Mouse (Mus musculus): Measurements from ENCODE around the gene Ago4.
"Not testable (repeated sequence)": the region's sequence is repeated elsewhere in the genome, so short reads cannot be mapped to it uniquely, and the experiment has no call there.

Ago4 gene

DNA sequence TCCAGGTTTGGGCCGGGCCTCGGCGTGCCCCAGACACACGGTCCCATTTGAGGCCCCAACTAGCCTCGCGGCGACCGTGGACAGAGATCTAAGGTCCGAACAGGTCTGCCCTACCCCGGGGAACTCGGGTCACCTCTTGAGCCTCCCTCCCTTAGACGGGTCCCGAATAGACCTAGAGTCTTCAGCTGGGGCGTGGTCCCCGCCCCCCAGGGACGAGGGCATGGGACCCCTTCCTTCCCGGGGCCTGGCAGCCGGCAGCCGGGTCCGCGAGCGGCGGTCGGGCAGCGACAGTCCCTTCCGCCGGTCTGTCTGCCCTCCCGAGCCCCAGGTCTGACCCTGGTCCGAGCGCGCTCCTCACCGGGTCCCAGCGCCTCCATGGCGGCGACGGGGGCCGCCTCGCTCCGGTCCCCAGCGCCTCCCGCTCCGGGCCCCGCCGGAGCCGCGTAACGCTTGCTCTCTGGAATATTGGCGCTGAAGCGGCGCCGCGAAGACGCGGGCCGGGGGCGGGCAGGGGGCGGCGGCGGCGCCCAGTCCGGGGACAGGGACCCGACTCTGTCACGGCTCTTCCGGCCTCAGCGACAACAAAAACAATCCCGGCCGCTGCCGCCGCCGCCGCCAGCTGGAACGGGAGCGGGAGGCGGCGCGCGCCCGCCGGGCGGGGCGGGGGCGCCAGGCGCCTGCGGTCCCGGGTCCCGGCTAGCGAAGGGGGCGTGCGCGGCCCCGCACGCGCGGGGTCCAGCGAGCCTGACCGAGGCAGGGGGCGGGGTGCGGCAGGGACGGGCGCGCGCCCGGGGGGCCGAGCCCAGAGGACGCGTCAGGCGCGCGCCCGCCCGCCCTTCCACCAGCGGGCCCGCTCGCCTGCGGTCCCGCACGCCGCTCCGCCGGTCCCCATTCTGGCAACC, at the start of gene Ago4:
Ago4 (minus strand) TSS at position 646 of the 902 bp plus-strand sequence.
- DNase-seq (ENCODE audit: low spot score in 2 of 2), result peak in 1 of 2 experiments; percentile 52

DNA sequence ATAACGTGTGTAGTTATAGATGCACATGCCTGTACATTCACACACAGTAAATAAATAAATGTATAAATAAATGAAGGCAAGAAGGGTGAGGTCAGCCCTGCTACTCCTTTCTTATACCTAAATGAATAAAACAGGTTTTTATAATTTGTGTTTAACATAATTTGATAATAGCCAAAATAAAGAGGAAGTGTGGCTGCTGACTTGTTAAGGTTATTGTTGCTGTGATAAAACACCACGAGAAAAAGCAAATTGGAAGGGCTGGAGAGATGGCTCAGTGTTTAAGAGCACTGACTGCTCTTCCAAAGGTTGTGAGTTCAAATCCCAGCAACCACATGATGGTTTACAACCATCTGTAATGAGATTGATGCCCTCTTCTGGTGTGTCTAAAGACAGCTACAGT, 45.8 kb upstream of the Ago4 start:
- no peak for DNase-seq (ENCODE audit: low spot score in 2 of 2)

DNA sequence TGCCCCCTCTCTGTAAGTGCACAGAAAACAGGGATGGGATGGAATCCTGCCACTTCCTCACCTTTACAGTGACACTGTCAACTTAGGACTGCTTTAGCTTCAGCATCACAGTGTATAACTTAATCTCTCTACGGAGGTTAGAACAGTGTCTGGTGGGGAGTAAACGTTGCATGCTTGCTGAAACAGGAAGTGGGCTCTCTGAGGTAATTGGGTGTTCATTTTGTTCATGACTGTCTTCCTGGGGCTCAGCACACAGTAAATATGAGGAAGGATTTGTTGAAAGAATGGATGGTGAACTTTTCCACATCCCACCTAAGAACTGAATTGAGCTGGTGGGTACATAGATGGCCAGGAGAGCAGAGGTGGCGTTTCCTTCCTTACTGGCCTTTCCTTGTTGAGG, 44.6 kb upstream of the Ago4 start:
- DNase-seq (ENCODE audit: low spot score in 2 of 2), result no peak

DNA sequence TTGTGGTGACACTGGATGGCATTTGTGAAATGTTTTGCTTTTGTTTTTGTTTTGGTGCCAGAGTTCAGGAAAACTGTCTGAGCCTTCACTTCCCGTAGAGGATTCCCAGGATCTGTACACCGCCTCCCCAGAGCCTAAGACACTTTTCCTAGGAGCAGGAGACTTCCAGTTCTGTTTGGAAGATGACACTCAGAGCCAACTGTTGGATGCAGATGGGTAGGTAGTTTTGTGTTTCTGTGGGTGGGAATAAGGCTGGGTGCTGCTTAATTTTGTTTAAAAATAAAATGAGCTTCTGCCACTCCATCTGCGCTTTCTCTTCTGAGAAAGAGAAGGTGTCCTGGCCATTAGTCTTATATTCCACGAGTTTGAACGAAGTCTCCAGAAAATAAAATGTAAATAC, 43.0 kb upstream of the Ago4 start:
- no peak for DNase-seq (ENCODE audit: low spot score in 2 of 2)

DNA sequence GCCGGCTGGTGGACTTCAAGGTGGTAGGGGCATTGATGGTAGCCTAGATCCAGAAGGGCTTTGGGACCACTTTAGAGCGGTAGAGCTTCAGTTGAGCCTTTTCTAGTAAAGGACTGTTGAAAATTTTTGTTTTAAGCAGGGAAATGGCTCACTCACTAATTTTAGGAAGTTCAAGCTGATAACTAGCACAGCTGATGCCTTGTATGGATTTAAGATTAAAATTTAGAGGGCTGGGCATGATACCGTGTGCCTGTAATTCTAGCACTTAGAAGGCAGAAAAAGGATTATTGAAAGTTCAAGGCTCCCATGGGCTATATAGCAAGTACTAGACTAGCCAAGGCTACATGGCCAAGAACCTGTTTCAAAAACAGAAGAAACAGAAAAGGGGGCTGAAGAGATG, 36.5 kb upstream of the Ago4 start:
- no peak for DNase-seq (ENCODE audit: low spot score in 2 of 2)

DNA sequence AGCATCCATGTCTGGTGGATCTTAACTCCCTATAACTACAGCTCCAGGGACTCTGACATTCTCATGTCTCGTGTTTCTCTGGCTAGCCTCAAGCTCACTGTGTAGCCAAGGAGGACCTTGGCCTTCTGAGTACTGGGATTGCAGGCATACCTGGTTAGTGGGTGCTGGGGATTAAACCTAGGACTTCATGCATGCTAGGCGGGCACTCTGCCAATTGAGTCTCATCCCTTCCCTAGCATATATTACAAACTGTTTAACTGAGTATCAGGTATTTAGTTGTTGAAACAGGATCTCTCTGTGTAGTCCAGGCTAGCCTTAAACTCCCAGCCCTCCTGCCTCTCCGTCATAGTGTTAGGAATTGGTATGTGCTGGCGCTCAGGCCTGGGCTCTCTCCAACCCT, 34.0 kb upstream of the Ago4 start:
- no peak for DNase-seq (ENCODE audit: low spot score in 2 of 2)

DNA sequence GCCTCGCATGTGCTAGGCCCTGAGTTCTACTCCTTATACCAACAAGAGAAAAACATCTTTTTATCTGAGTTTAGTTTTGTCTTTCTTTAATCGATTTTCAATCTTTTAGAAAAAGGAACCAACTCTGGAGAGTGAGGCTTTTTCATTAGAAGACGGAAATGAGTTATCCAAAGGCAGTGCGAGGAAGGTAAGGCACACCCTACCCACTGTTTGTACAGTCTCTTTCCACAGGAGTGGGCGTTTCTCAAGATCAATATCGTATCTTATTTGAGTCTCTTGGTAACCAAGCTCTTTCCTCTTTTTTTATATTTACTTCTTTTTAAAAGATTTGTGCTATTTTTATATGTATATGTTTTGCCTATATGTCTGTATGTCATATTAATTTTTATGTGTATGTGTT, 30.5 kb upstream of the Ago4 start:
- DNase-seq (ENCODE audit: low spot score in 2 of 2), result no peak

DNA sequence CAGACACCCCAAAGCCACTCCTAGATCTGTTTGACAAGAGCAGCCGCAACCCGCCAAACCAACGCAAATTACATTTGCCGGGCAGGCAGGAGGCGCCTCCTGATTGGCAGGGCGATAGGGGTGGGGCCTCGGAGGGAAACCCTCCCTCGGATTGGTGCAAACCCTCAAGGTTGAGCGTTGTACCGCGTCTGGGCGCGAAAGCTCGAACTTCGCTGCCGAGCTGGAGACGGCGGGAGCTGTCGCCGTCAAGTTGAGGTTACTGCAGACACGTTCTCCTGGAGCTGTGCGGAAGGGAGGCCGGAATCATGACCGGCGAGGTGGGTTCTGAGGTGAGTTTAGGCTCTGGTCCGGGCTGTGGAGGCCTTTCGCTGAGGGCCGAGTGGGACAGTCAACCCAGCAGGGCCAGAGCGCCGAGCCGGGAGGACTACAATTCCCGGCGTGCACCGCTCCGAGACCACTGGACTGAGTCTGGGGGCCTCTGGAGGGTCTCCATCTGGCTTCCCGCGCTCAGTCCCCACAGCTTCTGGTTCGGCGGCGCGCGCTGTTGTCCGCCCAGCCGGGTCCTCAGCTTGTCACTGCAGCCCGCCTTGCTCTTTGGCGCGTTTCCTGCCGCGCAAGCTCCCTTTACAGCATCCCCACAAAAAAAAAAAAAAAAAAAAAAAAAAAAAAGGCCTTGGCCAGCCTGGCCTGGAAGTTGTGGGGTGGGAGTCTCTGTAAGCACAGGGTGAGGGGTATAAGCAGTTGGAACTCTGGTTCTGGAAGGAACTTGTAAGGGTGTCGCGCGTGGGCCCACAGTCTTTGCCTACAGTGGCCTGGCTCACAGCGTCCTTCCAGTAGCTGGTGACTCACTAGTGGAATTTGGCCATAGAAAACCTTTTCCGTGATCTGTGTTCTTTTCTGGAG, 23.8 kb upstream of the Ago4 start, which contains the start of gene Clspn:
Clspn (plus strand) TSS at position 127 of the 903 bp plus-strand sequence.
- DNase-seq (ENCODE audit: low spot score in 2 of 2), result peak; percentile 80 to 85

DNA sequence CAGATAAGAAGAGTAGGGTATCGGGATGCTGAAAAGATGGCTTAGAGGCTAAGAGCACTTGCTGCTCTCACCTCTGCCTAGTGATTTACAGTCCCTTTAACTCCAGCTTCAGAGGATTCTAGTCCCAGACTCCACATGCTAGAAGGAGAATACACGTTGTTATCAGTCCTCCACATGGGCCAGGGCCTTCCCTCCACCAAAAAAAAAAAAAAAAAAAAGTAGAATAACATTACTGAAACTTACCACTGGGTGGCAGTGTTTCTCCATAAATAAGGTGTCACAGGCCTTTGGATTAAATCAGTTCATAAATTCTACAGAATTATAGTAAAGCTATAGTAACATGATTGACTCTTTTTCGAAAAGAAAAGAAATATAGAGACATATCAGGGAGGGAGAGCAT, 21.2 kb upstream of the Ago4 start:
- DNase-seq (ENCODE audit: low spot score in 2 of 2), result no peak

DNA sequence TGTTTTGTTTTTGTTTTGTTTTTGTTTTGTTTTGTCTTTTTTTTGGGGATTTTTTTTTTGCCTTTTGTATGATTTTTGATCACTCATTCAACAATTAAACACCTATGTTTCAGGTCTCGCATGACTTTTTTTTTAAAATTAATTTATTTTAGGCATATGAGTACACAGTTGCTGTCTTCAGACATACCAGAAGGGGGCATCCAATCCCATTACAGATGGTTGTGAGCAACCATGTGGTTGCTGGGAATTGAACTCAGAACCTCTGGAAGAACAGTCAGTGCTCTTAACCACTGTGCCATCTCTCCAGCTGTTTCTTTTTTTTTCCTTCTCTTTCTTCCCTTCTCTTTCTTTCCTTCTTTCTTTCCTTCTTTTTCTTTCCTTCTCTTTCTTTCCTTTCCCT, 20.4 kb upstream of the Ago4 start:
- DNase-seq (ENCODE audit: low spot score in 2 of 2), result no peak

DNA sequence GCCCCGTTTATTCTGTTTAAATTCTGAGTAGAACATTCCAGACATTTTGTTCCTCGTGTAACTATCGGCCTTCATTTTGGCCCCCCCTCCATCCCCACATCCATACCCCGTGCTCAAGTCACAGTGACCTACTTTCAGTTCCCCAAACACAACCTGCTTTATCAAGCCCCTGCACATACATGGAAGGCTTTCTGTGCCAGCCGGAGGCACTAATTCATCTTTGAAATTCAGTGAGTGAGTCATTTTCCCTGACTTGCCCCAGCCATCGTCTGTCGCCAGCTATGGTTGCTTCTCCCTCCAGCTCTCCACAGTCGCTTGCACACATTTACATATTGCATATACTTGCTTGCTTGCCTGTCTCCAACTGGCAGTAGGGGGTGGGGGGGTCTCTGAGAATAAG, 19.8 kb upstream of the Ago4 start:
- no peak for DNase-seq (ENCODE audit: low spot score in 2 of 2)

DNA sequence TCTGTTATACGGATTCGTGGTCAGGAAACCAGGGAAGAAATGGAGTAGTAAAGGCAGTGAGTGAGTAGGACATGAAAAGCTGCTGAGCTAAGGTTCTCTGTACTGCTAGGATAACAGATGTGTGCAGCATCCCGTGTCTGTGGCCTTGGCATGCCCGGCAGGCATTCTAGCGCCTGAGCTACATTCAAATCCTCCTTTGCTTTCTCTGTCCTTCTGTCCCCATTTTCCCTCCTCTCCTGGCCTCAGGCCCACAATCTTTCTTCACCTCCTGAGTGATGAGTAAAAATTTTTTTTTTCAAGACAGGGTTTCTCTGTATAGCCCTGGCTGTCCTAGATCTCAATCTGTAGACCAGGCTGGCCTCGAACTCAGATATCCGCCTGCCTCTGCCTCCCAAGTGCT, 18.9 kb upstream of the Ago4 start:
- DNase-seq (ENCODE audit: low spot score in 2 of 2), result no peak

DNA sequence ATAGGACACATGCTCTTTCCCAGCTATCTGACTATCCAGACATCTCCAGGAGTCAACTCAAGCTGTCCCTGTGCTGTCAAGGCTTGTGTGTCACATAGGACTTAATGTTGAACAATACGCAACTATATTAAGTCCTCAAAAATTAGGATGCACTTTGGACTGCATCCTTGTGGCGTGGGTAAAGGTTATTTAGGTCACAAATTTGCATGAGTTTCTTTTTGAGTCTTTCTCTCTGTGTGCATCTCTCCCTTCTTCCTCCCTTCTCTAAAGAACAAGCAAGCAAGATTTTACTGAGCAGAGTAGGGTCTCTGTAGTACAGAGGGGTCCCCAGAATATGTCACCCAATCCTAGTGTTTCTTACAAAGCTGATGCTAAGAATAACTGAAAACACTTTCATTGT, 12.9 kb upstream of the Ago4 start:
- no peak for DNase-seq (ENCODE audit: low spot score in 2 of 2)

DNA sequence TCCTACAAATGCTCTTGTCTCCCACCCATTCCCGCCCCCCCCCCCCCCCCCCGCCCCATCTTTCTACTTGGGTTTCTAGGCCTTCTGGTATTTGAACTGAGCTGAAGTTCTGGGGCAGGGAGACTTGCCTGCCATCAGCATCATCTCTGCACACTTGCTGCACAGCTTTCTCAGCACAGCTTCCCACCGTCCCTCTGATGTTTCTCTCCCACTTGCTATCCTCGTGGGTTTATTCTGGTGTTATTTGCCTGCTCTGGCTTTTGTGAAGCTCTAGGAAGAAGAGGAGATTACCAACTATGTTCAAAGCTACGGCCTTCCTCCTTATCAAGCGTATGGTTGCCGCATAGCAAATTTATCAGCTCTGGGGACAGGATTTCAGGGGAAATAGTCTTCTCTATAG, 12.4 kb upstream of the Ago4 start:
- DNase-seq (ENCODE audit: low spot score in 2 of 2), result no peak

DNA sequence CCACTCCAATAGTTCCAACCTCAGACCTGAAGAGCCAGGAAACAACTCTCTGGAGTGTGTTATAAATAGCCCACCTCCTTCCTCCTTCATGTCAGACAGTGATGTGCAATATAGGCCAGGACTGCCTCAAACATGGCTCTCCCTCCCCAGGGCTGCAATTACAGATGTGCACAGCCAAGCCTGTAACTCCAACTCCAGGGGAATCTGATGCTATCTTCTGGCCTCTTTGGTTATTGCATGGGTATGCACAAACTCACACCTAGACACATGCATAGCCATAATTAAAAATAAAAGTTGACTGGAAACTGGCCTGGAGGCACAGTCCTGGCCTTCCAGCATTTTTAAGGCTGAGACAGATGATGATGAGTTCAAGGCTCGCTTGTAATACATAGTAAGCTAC, 11.7 kb upstream of the Ago4 start:
- no peak for DNase-seq (ENCODE audit: low spot score in 2 of 2)

DNA sequence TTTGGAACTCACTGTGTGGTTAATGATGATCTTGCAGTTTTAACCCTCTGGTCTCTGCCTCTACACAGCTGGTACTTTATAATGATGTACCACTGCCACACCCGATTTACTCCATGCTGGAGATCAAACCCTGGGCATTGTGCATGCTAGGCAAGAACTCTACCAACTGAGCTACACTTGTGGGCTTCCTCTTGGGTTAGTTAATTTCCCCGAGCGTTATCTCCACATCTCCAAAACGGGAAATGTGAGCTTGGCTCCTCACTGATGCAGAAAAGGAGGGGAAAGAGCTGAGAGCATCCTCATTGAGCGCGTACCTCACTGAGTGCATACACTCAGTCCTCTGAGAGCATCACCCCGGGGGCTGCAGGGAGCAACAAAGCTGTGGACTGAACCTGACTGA, 9.6 kb upstream of the Ago4 start:
- no peak for DNase-seq (ENCODE audit: low spot score in 2 of 2)

DNA sequence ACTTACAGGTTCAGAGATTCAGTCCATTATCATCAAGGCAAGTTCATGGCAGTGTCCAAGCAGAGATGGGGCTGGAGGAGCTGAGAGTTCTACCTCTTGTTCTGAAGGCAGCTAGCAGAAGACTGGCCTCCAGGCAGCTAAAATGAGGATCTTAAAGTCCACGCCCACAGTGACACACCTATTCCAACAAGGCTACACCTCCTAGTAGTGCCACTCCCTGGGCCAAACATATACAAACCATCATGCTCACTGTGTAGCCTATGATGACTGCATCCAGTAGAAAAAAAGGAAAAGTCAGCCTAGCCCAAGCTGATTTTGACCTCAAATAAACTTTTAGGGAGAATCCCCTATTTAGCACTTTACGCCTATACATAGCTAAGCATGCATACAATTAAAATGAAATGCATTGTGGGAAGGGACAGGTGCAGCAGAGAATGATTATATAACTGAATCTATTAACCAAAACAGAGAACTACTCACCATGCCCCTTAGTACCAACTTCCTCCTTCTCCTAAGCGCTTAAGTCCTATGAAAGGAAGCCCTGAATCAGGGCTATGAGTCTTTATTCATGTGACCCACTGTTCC, 7.3 kb upstream of the Ago4 start:
- no peak for DNase-seq (ENCODE audit: low spot score in 2 of 2)

DNA sequence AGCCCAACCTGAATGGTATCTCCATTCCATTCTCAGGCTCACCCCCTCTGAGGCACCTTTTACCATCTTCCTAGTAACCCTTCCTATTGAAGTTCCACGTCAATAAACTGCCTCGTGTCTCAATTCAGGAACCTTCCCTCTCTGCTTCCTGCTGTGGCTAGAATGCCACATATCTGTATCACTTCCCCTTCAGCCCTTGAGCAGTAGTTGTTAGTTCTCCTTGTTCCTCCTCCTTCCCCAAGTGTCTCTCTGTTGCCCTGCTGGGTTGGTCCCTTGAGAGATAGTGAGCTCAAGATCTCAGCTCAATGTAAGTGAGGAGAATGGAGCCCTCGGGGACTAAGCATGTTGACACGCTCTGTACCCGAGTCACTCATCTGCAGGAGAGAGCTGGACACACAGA, 3.6 kb upstream of the Ago4 start:
- DNase-seq (ENCODE audit: low spot score in 2 of 2), result no peak

DNA sequence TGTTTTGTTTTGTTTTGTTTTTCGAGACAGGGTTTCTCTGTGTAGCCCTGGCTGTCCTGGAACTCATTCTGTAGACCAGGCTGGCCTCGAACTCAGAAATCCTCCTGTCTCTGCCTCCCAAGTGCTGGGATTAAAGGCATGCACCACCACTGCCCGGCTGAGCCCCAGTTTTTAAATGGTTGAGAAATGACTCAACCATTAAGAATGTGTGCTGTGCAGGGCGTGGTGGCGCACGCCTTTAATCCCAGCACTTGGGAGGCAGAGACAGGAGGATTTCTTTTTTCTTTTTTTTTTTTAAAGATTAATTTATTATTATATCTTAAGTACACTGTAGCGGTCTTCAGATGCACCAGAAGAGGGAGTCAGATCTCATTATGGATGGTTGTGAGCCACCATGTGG, 2.4 kb upstream of the Ago4 start:
- DNase-seq (ENCODE audit: low spot score in 2 of 2), result not testable (repeated sequence)

DNA sequence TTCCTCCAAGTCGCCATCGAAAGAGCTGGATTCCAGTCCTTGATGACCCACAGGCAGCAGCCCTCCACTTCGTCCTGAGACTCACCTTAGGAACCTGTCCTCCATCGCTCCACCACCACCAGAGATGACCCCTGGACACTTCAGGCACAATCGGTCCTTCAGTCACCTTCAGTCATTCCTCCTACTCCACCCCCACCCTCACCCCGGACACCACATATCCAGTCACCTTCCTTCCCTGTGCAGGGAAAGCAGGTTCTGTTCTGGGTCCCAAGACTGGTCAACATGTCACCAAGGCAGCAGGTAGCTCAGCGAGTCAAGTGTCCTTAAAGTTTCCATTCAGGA, 428 bp upstream of the Ago4 start:
- DNase-seq (ENCODE audit: low spot score in 2 of 2), result no peak

DNA sequence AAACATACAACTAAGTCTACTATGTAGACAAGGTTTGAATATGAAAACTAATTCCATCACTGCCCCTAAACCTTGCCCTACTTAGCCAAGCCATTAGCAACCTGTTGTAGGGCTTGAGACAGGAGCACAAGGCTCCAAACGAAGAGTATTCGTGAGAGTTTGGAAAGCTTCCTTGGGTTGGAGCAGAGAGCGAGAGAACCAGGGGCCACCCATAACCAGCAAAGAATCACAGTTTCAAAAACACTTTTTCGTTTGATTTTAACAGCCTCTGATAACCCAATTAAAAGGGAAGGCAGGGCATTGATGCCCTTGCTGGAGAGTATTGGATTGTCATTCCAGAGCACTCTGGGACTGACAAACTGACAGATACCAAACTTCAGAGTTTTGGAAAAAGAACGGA, 980 bp downstream of the Ago4 start:
- DNase-seq (ENCODE audit: low spot score in 2 of 2), result no peak

DNA sequence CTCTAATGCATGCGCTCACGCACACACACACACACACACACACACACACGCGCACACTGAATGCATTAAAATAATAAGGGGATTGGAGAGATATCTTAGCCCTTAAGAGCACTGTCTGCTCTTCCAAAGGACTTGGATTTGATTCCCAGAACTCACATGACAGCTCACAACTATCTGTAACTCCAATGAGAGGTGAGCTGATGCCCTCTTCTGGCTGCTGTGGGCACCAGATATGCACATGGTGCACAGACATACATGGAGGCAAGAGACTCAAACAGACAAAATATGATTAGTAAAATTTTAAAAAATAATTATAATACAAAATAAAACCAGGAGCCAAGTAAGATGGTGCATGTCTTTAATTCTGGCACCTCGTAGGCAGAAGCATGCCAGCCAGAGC, 6.4 kb downstream of the Ago4 start:
- DNase-seq (ENCODE audit: low spot score in 2 of 2), result no peak

DNA sequence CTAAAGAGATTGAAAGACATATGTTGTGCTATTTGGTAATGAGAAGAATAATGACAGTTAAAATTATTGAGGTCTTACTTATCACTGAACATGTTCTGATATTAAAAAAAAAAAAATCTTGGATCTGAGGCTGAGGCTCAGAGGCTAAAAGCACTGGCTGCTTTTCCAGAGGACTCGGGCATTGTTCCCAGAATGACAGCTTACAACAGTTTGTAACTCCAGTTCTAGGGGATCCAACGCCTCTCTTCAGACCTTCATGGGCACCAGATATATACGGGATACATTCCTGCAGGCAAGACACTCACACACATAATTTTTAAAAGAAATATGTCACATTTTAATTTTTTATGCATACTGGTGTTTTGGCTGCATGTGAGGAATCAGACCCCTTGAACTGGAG, 7.1 kb downstream of the Ago4 start:
- no peak for DNase-seq (ENCODE audit: low spot score in 2 of 2)
